Mouse (Mus musculus) midbrain, embryonic 13.5 days (tissue): ENCODE data around the gene Gm10135. TPM values are rescaled to one million over a fixed set of nuclear protein-coding genes. Genes with fewer than 3 reads are reported as not detected.
"Not testable (repeated sequence)": the region's sequence is repeated elsewhere in the genome, so short reads cannot be mapped to it uniquely, and the experiment has no call there.

Source experiments
- ATAC-seq: fragments of 200-750 bp; cut with Nextera tagmentation; 2 replicates; pipeline ENCODE4 v1.8.0; 2017; ENCODE audit warnings: mild to moderate bottlenecking, moderate TSS enrichment, moderate library complexity
- H3K27ac ChIP-seq: fragments of 300-500 bp; sonication (generic); 2 replicates; pipeline ENCODE4 v1.5.1; 2015; ENCODE audit warnings: inconsistent platforms, mild to moderate bottlenecking, moderate library complexity
- H3K27me3 ChIP-seq: fragments of 300-500 bp; sonication (generic); 2 replicates; pipeline ENCODE4 v1.6.1; 2015; ENCODE audit warnings: mild to moderate bottlenecking, inconsistent platforms
- H3K36me3 ChIP-seq: fragments of 300-500 bp; sonication (generic); 2 replicates; pipeline ENCODE4 v1.6.1; 2015; ENCODE audit warnings: mild to moderate bottlenecking, inconsistent platforms
- H3K4me1 ChIP-seq: fragments of 300-500 bp; sonication (generic); replicated peaks from 2 replicates; pipeline ENCODE4 v1.6.1; 2015; ENCODE audit warnings: inconsistent platforms
- H3K4me2 ChIP-seq: fragments of 300-500 bp; sonication (generic); replicated peaks from 2 replicates; pipeline ENCODE4 v1.6.1; 2015; ENCODE audit warnings: moderate library complexity, mild to moderate bottlenecking, inconsistent platforms
- H3K4me3 ChIP-seq: fragments of 300-500 bp; sonication (generic); replicated peaks from 2 replicates; pipeline ENCODE4 v1.5.1; 2015; ENCODE audit warnings: mild to moderate bottlenecking, inconsistent platforms
- H3K9ac ChIP-seq: fragments of 300-500 bp; sonication (generic); replicated peaks from 2 replicates; pipeline ENCODE4 v1.6.1; 2015; ENCODE audit warnings: mild to moderate bottlenecking, inconsistent platforms
- H3K9me3 ChIP-seq: fragments of 300-500 bp; sonication (generic); 2 replicates; pipeline ENCODE4 v1.6.1; 2016; ENCODE audit warnings: mild to moderate bottlenecking, inconsistent platforms
- WGBS: fragments of 180-500 bp; shearing (Covaris S2); methylation state at CpG from one replicate; pipeline ENCODE4 v1.1.7; 2015; 5-methylcytosine and 5-hydroxymethylcytosine counted together
- polyA plus RNA-seq: library from polyadenylated mRNA; unstranded; fragments of >200 nt; fragmentation: Nextera tagmentation; extraction: Ambion mirVana; gene quantifications from 2 replicates; pipeline ENCODE4 v1.2.1, GENCODE M21; 2015

Gene Gm10135
- polyA plus RNA-seq, 1 experiment from 2014 or later = not detected

GRCm38 (mm10) chr5:72957281-72957680 lies 17.2 kb downstream of the Gm10135 start:
- WGBS = 90% methylated on average over 17 of the region's 17 CpGs
- peaks cover 18% of the 10 kb centered on the region for H3K36me3 ChIP-seq
- no peak overlapping the region for H3K9ac ChIP-seq

GRCm38 (mm10) chr5:72953996-72954604 lies 20.4 kb downstream of the Gm10135 start:
- Histone ChIP-seq H3K27ac (no peak overlapping the region), H3K27me3 (no peaks in the 10 kb centered on the region), H3K36me3 (peaks cover 20% of the 10 kb centered on the region), H3K9ac (no peak overlapping the region), H3K4me2 (no peak overlapping the region), H3K4me1 (no peaks in the 10 kb centered on the region), H3K9me3 (no peaks in the 10 kb centered on the region), H3K4me3 (no peak overlapping the region)
- WGBS = 96% methylated on average over 3 of the region's 3 CpGs
- ATAC-seq = no peak

More at GRCm38 (mm10) chr5:72957281-72957680, 17.2 kb downstream of the Gm10135 start:
- Histone ChIP-seq H3K4me2 (no peak overlapping the region), H3K27me3 (no peaks in the 10 kb centered on the region), H3K4me3 (no peak overlapping the region), H3K4me1 (no peaks in the 10 kb centered on the region), H3K9me3 (no peaks in the 10 kb centered on the region), H3K27ac (no peak overlapping the region)
- no peak for ATAC-seq

GRCm38 (mm10) chr5:72950252-72950651 lies 24.2 kb downstream of the Gm10135 start:
- ATAC-seq = no peak
- WGBS = 91% methylated on average over 2 of the region's 2 CpGs
- H3K36me3 ChIP-seq = peaks cover 15% of the 10 kb centered on the region
- no peak overlapping the region for H3K4me3 ChIP-seq
- no peak overlapping the region for H3K27ac ChIP-seq
- no peaks in the 10 kb centered on the region for H3K9me3 ChIP-seq
- H3K27me3 ChIP-seq = no peaks in the 10 kb centered on the region
- no peak overlapping the region for H3K9ac ChIP-seq
- no peaks in the 10 kb centered on the region for H3K4me1 ChIP-seq
- no peak overlapping the region for H3K4me2 ChIP-seq

- H3K4me2 ChIP-seq = no peak overlapping the region
- H3K27me3 ChIP-seq = no peaks in the 10 kb centered on the region
- no peaks in the 10 kb centered on the region for H3K4me1 ChIP-seq
- no peak overlapping the region for H3K27ac ChIP-seq
- no peaks in the 10 kb centered on the region for H3K9me3 ChIP-seq
- no peak overlapping the region for H3K9ac ChIP-seq
- H3K36me3 ChIP-seq = peaks cover 24% of the 10 kb centered on the region
- no peak overlapping the region for H3K4me3 ChIP-seq
- 96% methylated on average over 1 of the region's 1 CpGs for WGBS
- no peak for ATAC-seq
These were observed 26.4 kb downstream of the Gm10135 start for GRCm38 (mm10) chr5:72948136-72948535.

- H3K27ac ChIP-seq = no peak overlapping the region
- no peak overlapping the region for H3K4me2 ChIP-seq
- 97% methylated on average over 5 of the region's 5 CpGs for WGBS
These were observed 33.5 kb downstream of the Gm10135 start for GRCm38 (mm10) chr5:72940906-72941432.

GRCm38 (mm10) chr5:72939311-72939710 lies 35.2 kb downstream of the Gm10135 start:
- Histone ChIP-seq H3K4me1 (no peaks in the 10 kb centered on the region), H3K36me3 (peaks cover 23% of the 10 kb centered on the region), H3K9me3 (no peaks in the 10 kb centered on the region), H3K9ac (no peak overlapping the region), H3K4me2 (no peak overlapping the region), H3K27me3 (no peaks in the 10 kb centered on the region), H3K4me3 (no peak overlapping the region), H3K27ac (no peak overlapping the region)
- no peak for ATAC-seq
- WGBS = 95% methylated on average over 2 of the region's 2 CpGs

More at GRCm38 (mm10) chr5:72940906-72941432, 33.5 kb downstream of the Gm10135 start:
- ATAC-seq = no peak
- no peak overlapping the region for H3K9ac ChIP-seq
- H3K4me3 ChIP-seq = no peak overlapping the region
- no peaks in the 10 kb centered on the region for H3K27me3 ChIP-seq
- H3K9me3 ChIP-seq = no peaks in the 10 kb centered on the region
- no peaks in the 10 kb centered on the region for H3K4me1 ChIP-seq
- peaks cover 25% of the 10 kb centered on the region for H3K36me3 ChIP-seq

- peaks cover 21% of the 10 kb centered on the region for H3K36me3 ChIP-seq
- H3K4me1 ChIP-seq, H3K27ac ChIP-seq, ATAC-seq, H3K27me3 ChIP-seq, H3K4me3 ChIP-seq, H3K9me3 ChIP-seq, H3K4me2 ChIP-seq, H3K9ac ChIP-seq: not testable (repeated sequence)
- WGBS = 93% methylated on average over 3 of the region's 3 CpGs
These were observed 36.1 kb downstream of the Gm10135 start for GRCm38 (mm10) chr5:72938421-72938820.

- Histone ChIP-seq H3K27me3 (no peaks in the 10 kb centered on the region), H3K9ac (no peak overlapping the region), H3K4me3 (no peak overlapping the region), H3K36me3 (peaks cover 12% of the 10 kb centered on the region; the same call in 1 of the 2 replicates), H3K9me3 (no peaks in the 10 kb centered on the region; the same call in 1 of the 2 replicates), H3K4me1 (no peaks in the 10 kb centered on the region), H3K4me2 (no peak overlapping the region), H3K27ac (no peak overlapping the region)
- 94% methylated on average over 17 of the region's 17 CpGs for WGBS
- ATAC-seq = no peak
These were observed 41.4 kb downstream of the Gm10135 start for GRCm38 (mm10) chr5:72933026-72933675.

GRCm38 (mm10) chr5:72927074-72927473 lies 47.4 kb downstream of the Gm10135 start:
- Histone ChIP-seq H3K27ac (no peak overlapping the region), H3K4me2 (no peak overlapping the region), H3K4me3 (no peak overlapping the region), H3K4me1 (peaks cover 4% of the 10 kb centered on the region; the same call in 1 of the 2 replicates), H3K9ac (no peak overlapping the region), H3K9me3 (no peaks in the 10 kb centered on the region), H3K27me3 (no peaks in the 10 kb centered on the region), H3K36me3 (no peaks in the 10 kb centered on the region)
- no peak for ATAC-seq

GRCm38 (mm10) chr5:72922796-72923195 lies 51.7 kb downstream of the Gm10135 start:
- H3K27ac ChIP-seq = no peak overlapping the region
- 96% methylated on average over 3 of the region's 3 CpGs for WGBS
- no peak overlapping the region for H3K4me3 ChIP-seq

GRCm38 (mm10) chr5:72921171-72921570 lies 53.3 kb downstream of the Gm10135 start:
- Histone ChIP-seq H3K4me2 (no peak overlapping the region), H3K4me3 (no peak overlapping the region), H3K9ac (no peak overlapping the region), H3K27me3 (no peaks in the 10 kb centered on the region), H3K9me3 (no peaks in the 10 kb centered on the region), H3K27ac (no peak overlapping the region), H3K36me3 (no peaks in the 10 kb centered on the region), H3K4me1 (peaks cover 24% of the 10 kb centered on the region)
- 93% methylated on average over 8 of the region's 8 CpGs for WGBS
- ATAC-seq = no peak

More at GRCm38 (mm10) chr5:72922796-72923195, 51.7 kb downstream of the Gm10135 start:
- no peak for ATAC-seq
- H3K27me3 ChIP-seq = no peaks in the 10 kb centered on the region
- no peaks in the 10 kb centered on the region for H3K36me3 ChIP-seq
- no peak overlapping the region for H3K9ac ChIP-seq
- H3K4me2 ChIP-seq = no peak overlapping the region
- no peaks in the 10 kb centered on the region for H3K9me3 ChIP-seq
- H3K4me1 ChIP-seq = peaks cover 7% of the 10 kb centered on the region

- whole genome bisulfite sequencing = 94% methylated on average over 4 of the region's 4 CpGs
- H3K36me3 ChIP-seq = no peaks in the 10 kb centered on the region
- ATAC-seq = no peak
These were observed 54.1 kb downstream of the Gm10135 start for GRCm38 (mm10) chr5:72920416-72920815.

More at GRCm38 (mm10) chr5:72920416-72920815, 54.1 kb downstream of the Gm10135 start:
- no peaks in the 10 kb centered on the region for H3K27me3 ChIP-seq
- no peak overlapping the region for H3K4me3 ChIP-seq
- no peak overlapping the region for H3K9ac ChIP-seq
- no peaks in the 10 kb centered on the region for H3K9me3 ChIP-seq
- H3K27ac ChIP-seq = no peak overlapping the region
- peaks cover 28% of the 10 kb centered on the region for H3K4me1 ChIP-seq
- H3K4me2 ChIP-seq = no peak overlapping the region
